Mouse (Mus musculus) olfactory bulb, adult 2 months (tissue): ENCODE measurements around the gene Echdc3.

Experiments used
- CTCF ChIP-seq: fragments of 200-500 bp; IDR thresholded peaks from 2 replicates; pipeline ENCODE4 v1.5.1; 2012; ENCODE audit warnings: low read depth, mild to moderate bottlenecking, low read length, moderate library complexity; ENCODE audit not compliant: insufficient read depth
- POLR2A ChIP-seq: fragments of 200-500 bp; IDR thresholded peaks from 2 replicates; pipeline ENCODE4 v1.6.1; 2012; ENCODE audit warnings: mild to moderate bottlenecking, low read depth, low read length, moderate library complexity; ENCODE audit not compliant: insufficient read depth

DNA sequence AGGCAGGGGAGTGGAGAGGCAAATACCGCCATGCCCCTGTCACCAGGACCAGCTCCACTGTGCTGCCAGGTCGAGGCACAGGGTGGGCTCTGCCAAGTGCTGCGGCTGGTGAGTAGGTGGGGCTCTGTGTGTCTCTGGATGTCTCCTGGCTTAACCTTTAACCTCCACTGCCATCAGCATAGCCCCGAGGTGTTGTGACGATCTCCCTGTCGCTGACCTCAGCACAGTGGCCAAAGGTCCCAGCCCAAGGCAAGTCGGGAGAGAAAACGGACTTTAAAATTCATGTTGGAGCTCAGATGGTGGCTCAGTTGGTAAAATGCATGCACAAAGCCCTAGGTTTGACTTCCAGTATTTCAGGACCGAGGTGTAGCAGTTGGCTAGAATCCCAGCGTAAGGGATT lies 67.2 kb downstream of the Echdc3 start:
- TF ChIP-seq POLR2A (no peak), CTCF (no peak)
